Mouse (Mus musculus) 3T3-L1 (cell line): Measurements from ENCODE around the gene Atp5d.

Source experiments
- DNase-seq: peaks from one replicate; pipeline ENCODE4 v3.0.0-alpha.2; 2015; ENCODE audit warnings: low read depth, low spot score

Gene Atp5d

DNA sequence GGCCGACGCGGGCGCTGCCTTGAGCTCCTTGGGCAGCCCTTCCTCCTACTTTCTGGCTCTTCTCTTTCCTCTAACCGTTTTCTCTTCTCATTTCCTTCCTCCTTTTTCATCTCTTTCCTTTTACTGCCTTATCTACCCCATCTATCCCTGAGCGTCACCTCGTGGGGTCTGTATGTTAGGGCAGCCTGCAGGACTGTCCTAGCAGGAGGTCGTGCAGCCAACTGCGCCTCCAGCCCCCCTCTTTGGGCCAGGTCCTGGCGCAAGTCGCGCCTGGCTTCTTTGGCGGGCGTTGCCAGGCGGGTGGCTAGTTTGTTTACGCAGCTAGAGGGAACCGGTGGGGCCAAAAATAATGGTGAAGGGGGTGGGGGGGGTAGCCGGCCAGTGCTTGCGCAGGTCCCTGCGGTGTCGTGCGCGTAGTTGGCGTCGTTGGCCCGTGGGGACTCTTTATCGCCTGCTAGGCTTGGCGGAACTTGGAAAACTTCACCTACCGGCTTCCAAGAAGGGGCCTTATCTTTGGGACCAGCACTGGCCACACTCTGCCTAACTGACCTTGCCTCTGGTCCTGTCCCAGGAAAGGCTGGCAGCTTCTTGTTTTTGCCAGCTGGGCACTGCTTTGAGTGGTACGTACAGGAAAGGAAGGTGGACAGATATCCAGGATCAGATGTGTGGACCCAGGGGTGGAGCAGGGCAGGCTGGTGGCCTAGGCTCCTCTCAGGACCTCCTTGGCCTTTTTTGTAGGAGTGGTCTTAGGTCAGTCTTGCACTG lies 21.3 kb upstream of the Atp5d start:
- peak; percentile 34 for DNase-seq

DNA sequence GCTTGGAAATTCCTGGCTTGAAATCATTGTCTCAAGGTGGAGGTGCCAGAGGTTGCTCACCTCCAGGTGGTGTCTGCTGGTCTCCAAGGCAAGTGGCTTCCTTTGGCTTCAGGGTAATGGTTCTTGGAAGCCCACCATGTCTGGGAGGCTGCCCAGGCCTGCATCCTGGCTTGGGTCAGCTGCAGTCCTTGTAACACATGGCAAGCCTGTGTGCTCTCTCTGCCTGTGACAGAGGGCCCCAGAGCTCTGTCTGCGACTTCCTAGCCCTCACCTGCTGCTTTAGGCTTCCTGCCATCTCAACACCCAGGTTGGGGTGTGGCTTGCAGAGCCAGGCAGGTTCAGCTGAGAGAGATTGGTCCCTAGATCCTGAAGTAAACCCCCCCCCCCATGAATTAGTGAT lies 20.7 kb upstream of the Atp5d start:
- no peak for DNase-seq

- no peak for DNase-seq
These were observed 19.9 kb upstream of the Atp5d start for GRCm38 (mm10) chr10:80118552-80118951.

DNA sequence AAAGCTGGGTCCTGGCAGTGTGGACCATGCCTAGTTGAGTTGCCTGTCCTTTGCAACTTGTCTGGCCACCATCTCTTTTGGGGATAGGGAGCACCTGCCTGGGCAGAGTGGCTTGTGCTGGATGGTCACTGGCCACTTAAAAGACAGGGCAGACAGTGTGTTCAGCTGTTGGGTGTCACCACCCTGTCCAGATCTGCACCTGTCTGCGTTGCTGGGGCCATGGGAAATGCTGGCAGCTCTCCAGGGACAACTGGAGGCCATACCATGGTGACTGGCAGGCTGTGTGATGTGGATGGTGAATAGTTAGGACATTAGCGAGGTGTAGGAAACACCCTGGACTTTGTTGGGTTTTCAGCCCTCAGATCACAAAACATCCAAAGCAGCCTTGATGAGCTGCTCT lies 18.3 kb upstream of the Atp5d start:
- no peak for DNase-seq

GRCm38 (mm10) chr10:80121639-80122038 lies 16.8 kb upstream of the Atp5d start:
- no peak for DNase-seq

- no peak for DNase-seq
These were observed 14.4 kb upstream of the Atp5d start for GRCm38 (mm10) chr10:80123932-80124562.

GRCm38 (mm10) chr10:80127920-80128319 lies 10.5 kb upstream of the Atp5d start:
- DNase-seq, result no peak

DNA sequence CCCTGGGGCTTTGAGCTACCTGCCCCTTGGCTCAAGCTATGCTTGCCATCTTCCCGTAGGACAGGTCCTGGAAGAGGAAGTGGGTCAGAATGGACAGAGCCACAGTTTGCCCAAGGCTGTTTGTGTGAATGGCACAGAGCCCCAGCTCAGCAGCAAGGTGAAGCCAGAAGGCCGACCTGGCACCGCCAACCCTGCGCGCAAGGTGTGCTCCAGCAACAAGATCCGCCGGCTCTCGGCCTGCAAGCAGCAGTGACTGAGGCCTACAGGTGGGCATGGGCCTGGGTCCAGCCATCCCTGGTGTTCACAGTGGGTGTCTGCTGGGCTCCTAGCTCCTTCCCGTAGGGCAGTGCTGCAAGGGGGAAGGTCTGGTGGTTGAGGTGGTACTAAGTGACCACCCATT lies 8.6 kb upstream of the Atp5d start:
- no peak for DNase-seq

- DNase-seq, result no peak
These were observed 7.9 kb upstream of the Atp5d start for GRCm38 (mm10) chr10:80130403-80131031.

DNA sequence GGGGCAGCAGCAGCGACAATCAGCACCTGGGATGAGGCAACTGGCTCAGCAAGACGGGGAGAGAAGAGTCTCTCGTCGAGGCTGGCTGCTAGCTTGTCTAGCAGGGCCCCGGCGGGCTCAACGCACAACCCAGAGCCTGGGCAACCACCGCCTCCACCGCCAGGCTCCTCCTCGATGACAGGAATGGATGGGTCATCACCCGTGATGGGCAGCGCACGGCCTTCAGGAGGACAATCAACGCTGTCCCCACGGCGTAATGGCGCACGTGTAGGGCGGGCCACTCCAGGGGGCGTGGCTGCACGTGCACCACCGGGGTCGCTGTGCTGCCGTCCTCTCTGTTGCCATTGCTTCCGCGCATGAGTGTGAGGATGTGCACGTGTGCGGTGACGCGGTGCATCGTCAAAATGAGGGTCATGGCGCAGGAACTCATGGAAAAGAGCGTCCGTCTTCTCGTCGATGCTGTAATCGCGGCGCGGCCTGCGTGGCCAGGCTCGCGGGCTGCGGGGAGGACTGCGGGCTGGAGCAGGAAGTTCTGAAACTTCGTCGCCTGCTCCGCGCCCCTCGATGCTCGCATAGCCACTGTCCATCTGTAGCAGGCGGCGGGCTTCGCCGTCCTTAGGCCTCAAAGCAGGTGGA lies 7.0 kb upstream of the Atp5d start:
- no peak for DNase-seq

GRCm38 (mm10) chr10:80131952-80132350 lies 6.5 kb upstream of the Atp5d start:
- DNase-seq, result no peak

- DNase-seq, result no peak
These were observed 5.1 kb upstream of the Atp5d start for GRCm38 (mm10) chr10:80133226-80133849.

- DNase-seq, result no peak
These were observed 4.0 kb upstream of the Atp5d start for GRCm38 (mm10) chr10:80134421-80134820.

GRCm38 (mm10) chr10:80135161-80135560 lies 3.3 kb upstream of the Atp5d start:
- no peak for DNase-seq

GRCm38 (mm10) chr10:80135641-80136040 lies 2.8 kb upstream of the Atp5d start:
- no peak for DNase-seq

GRCm38 (mm10) chr10:80136179-80136951 lies 2.1 kb upstream of the Atp5d start:
- no peak for DNase-seq

- no peak for DNase-seq
These were observed 1.3 kb upstream of the Atp5d start for GRCm38 (mm10) chr10:80136952-80137625.

DNA sequence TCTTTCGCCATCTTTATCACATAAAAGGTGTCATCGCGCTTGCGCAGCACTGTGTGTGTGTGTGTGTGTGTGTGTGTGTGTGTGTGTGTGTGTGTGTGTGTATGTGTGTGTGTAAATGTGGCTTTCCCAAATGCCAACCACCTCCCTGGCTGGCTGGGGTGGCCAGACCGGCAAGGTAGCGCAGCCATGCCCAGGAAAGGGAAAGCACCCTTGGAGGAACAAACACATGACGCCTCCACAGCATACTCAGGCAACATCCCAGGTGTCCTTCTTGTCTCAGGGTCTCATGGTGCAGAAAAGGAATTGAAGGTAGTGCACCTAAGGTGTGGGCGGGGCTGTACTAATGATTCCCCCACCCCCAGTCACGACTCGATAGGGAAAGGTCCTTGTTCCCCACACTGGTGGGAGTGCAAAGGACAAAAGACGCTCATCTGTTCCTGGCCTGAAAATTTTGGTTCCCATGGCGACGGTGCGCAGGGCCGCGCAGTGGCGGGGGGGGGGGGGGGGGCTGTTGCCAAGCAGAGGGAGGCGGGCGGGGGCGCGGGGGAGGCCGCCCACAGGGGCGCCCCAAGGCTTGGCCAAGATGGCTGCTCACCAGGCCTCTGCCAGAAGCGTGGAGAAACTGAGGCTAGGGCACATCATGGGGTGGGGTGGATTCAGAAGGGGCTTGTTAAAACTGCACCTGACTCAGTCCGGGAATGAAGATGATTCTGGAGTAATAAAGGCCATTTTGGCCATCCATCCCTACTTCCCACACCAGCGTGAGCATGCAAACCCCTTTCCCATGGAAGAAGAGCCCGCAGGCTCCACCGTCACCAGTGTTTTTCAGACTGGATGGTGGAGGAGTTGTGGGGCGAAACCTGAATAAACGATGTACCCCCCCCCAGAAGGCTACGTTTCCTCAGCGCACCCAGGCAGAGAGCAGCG lies 543 bp upstream of the Atp5d start:
- DNase-seq, result no peak

DNA sequence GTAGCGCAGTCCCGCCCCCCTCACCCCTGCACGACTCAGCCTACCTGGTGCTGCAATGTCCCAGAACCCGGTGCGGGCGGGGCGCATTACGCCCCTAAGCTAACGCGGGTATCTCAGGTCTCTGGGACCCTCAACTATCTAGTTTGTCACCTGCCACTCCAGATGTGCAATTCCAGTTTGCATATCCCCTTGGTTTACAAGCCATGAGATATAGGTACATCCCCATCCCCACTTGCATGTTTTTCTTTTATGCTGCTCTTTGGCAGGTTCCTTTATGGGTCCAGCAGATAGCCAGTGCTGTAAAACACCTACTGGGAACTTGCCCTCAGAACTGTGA lies 975 bp downstream of the Atp5d start:
- DNase-seq, result no peak
